Mouse (Mus musculus): Measurements from ENCODE around the gene Rundc3a.
"Not testable (repeated sequence)": the region's sequence is repeated elsewhere in the genome, so short reads cannot be mapped to it uniquely, and the experiment has no call there.

Gene Rundc3a

GRCm38 (mm10) chr11:102393238-102393634 is at the start of gene Rundc3a:
Rundc3a (plus strand) TSS chr11:102393403.
- in situ Hi-C loops (cut with MseI, MboI) = no loop called here

- in situ Hi-C loops (cut with MseI, MboI) = no loop called here
These were observed 48.7 kb upstream of the Rundc3a start for GRCm38 (mm10) chr11:102344458-102344857.

GRCm38 (mm10) chr11:102346926-102347325 is 46.3 kb upstream of the Rundc3a start:
- in situ Hi-C loops (cut with MseI, MboI) = no loop called here

- in situ Hi-C loops (cut with MseI, MboI) = no loop called here
These were observed 45.5 kb upstream of the Rundc3a start for GRCm38 (mm10) chr11:102347683-102348082.

- in situ Hi-C loops (cut with MseI, MboI) = no loop called here
These were observed 45.1 kb upstream of the Rundc3a start for GRCm38 (mm10) chr11:102348101-102348585.

GRCm38 (mm10) chr11:102348771-102349170 is 44.4 kb upstream of the Rundc3a start:
- in situ Hi-C loops (cut with MseI, MboI) = no loop called here

- in situ Hi-C loops (cut with MseI, MboI) = no loop called here
These were observed 43.8 kb upstream of the Rundc3a start for GRCm38 (mm10) chr11:102349189-102349954.

GRCm38 (mm10) chr11:102350416-102350815 is 42.8 kb upstream of the Rundc3a start:
- in situ Hi-C loops (cut with MseI, MboI) = no loop called here

GRCm38 (mm10) chr11:102350981-102351523 is 42.2 kb upstream of the Rundc3a start:
- in situ Hi-C loops (cut with MseI, MboI) = no loop called here

- in situ Hi-C loops (cut with MseI, MboI) = no loop called here
These were observed 40.8 kb upstream of the Rundc3a start for GRCm38 (mm10) chr11:102352378-102352777.

GRCm38 (mm10) chr11:102353021-102353431 is 40.2 kb upstream of the Rundc3a start:
- in situ Hi-C loops (cut with MseI, MboI) = no loop called here

GRCm38 (mm10) chr11:102355501-102355900 is 37.7 kb upstream of the Rundc3a start:
- in situ Hi-C loops (cut with MseI, MboI) = no loop called here

GRCm38 (mm10) chr11:102356190-102356589 is 37.0 kb upstream of the Rundc3a start:
- in situ Hi-C loops (cut with MseI, MboI) = no loop called here

GRCm38 (mm10) chr11:102356636-102357350 is 36.4 kb upstream of the Rundc3a start:
- in situ Hi-C loops (cut with MseI, MboI) = no loop called here

- in situ Hi-C loops (cut with MseI, MboI) = no loop called here
These were observed 34.8 kb upstream of the Rundc3a start for GRCm38 (mm10) chr11:102358365-102358764.

GRCm38 (mm10) chr11:102361776-102362495 is 31.3 kb upstream of the Rundc3a start:
- in situ Hi-C loops (cut with MseI, MboI) = no loop called here

- in situ Hi-C loops (cut with MseI, MboI) = no loop called here
These were observed 29.6 kb upstream of the Rundc3a start for GRCm38 (mm10) chr11:102363623-102364022.

- in situ Hi-C loops (cut with MseI, MboI) = no loop called here
These were observed 28.4 kb upstream of the Rundc3a start for GRCm38 (mm10) chr11:102364570-102365371.

- in situ Hi-C loops (cut with MseI, MboI) = no loop called here
These were observed 27.5 kb upstream of the Rundc3a start for GRCm38 (mm10) chr11:102365699-102366098.

GRCm38 (mm10) chr11:102366103-102366502 is 27.1 kb upstream of the Rundc3a start, which contains the start of gene Slc4a1:
Slc4a1 (minus strand) TSS chr11:102366203.
- in situ Hi-C loops (cut with MseI, MboI) = not testable (repeated sequence)

Measured in mouse trophoblast stem cell (cell line).